Mouse (Mus musculus) embryonic facial prominence, embryonic 11.5 days (tissue): Measurements from ENCODE around the gene Kcnn1. TPM values are rescaled to one million over a fixed set of nuclear protein-coding genes. Genes with fewer than 3 reads are reported as not detected.

Source experiments
- ATAC-seq: fragments of 200-750 bp; cut with Nextera tagmentation; replicated peaks from 2 replicates; pipeline ENCODE4 v1.8.0; 2017; ENCODE audit warnings: low read depth; ENCODE audit not compliant: insufficient number of reproducible peaks, low FRiP score, low TSS enrichment
- DNase-seq: peaks from one replicate; pipeline ENCODE4 v3.0.0-alpha.2; 2015; ENCODE audit warnings: low spot score
- H3K27ac ChIP-seq: fragments of 300-500 bp; sonication (generic); replicated peaks from 2 replicates; pipeline ENCODE4 v1.5.1; 2014; ENCODE audit warnings: mild to moderate bottlenecking, low read depth, low read length, control low read depth
- H3K27me3 ChIP-seq: fragments of 300-500 bp; sonication (generic); 2 replicates; pipeline ENCODE4 v1.6.1; 2014; ENCODE audit warnings: mild to moderate bottlenecking, low read length, moderate library complexity, mixed read lengths; ENCODE audit not compliant: control insufficient read depth, insufficient read depth
- H3K36me3 ChIP-seq: fragments of 300-500 bp; sonication (generic); replicated peaks from 2 replicates; pipeline ENCODE4 v1.6.1; 2014; ENCODE audit warnings: low read depth, mild to moderate bottlenecking, low read length, moderate library complexity, mixed read lengths; ENCODE audit not compliant: control insufficient read depth, insufficient read depth
- H3K4me1 ChIP-seq: fragments of 300-500 bp; sonication (generic); 2 replicates; pipeline ENCODE4 v1.6.1; 2014; ENCODE audit warnings: low read length, mixed read lengths; ENCODE audit not compliant: control insufficient read depth, insufficient read depth
- H3K4me2 ChIP-seq: fragments of 300-500 bp; sonication (generic); 2 replicates; pipeline ENCODE4 v1.6.1; 2014; ENCODE audit warnings: low read depth, mild to moderate bottlenecking, control low read depth, low read length, moderate library complexity
- H3K4me3 ChIP-seq: fragments of 300-500 bp; sonication (generic); 2 replicates; pipeline ENCODE4 v1.5.1; 2014; ENCODE audit warnings: low read depth, low read length, control low read depth
- H3K9ac ChIP-seq: fragments of 300-500 bp; sonication (generic); replicated peaks from 2 replicates; pipeline ENCODE4 v1.6.1; 2014; ENCODE audit warnings: mild to moderate bottlenecking, control low read depth, low read length
- H3K9me3 ChIP-seq: fragments of 300-500 bp; sonication (generic); replicated peaks from 2 replicates; pipeline ENCODE4 v1.6.1; 2016; ENCODE audit warnings: mild to moderate bottlenecking, low read length, inconsistent platforms, mixed read lengths; ENCODE audit not compliant: control insufficient read depth
- WGBS: fragments of 180-500 bp; shearing (Covaris S2); extraction: QIAGEN DNeasy Blood & Tissue Kit; methylation state at CpG from one replicate; pipeline ENCODE4 v1.1.7; 2014; 5-methylcytosine and 5-hydroxymethylcytosine counted together
- polyA plus RNA-seq: library from polyadenylated mRNA; unstranded; fragments of >200 nt; fragmentation: Nextera tagmentation; extraction: Ambion mirVana; gene quantifications from 2 replicates; pipeline ENCODE4 v1.2.1, GENCODE M21; 2014

Kcnn1 gene
- polyA plus RNA-seq, 1 experiment from 2014 or later: 2.9 TPM

DNA sequence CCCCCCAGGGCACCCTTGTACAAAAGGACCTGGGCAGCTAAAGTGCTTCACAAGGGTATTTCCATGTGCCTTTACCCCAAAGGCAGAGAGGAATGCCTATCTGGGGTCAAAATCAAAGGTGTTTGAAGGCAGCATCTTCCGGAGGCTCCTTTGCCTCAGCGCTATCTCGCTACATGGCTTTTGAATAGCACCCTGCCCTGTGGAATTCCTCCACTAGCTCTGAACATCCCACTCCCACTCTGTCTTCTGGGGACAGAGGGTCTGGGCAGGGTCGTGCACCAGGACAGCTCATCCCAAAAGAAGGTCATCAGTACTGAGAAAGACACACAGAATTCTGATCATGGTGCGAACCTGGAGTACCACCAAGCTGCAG, 6.1 kb upstream of the Kcnn1 start:
- DNase-seq (no peak), ATAC-seq (no peak)
- Histone ChIP-seq H3K36me3 (no peaks in the 10 kb centered on the region), H3K4me2 (peak overlapping the region; percentile 32), H3K9me3 (no peaks in the 10 kb centered on the region), H3K4me1 (peaks cover 11% of the 10 kb centered on the region), H3K9ac (peak overlapping the region; percentile 48), H3K27me3 (no peaks in the 10 kb centered on the region), H3K4me3 (peak overlapping the region; percentile 12; the same call in 1 of the 2 replicates), H3K27ac (0 out of 2 replicates have a peak overlapping the region, but pooled peaks have one; percentile 13)
- WGBS: 38% methylated on average over 5 of the region's 5 CpGs

DNA sequence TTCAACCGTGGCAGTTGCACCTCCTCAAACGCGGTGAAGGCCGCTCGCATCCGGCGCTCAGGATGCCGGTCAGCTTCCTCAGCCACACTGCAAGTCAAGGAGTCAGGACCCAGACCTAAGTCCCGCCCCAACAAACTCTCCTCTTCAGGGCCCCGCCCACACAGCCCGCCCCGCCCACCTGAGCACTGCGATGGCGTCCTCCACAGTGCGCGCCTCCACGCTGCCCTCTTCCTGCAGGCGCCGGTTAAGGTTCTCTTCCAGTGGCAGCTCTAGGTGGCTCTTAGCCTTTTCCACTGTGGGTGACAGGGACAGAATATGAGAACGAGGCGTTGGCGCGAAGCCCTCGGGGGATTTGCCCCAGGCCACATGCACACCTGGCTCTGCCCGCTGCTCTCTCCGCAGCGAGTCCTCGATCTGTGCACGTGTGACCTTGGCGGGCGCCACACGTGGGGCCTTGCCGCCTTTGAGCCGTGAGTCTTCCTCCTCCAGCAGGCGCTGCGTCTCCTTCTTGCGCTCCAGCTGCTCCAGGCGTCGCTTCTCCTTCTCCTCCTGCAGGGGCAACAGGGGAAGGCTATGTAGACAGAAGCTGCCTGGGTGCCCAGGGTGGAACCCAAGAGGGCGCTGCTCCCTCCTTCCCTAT, 5.6 kb upstream of the Kcnn1 start:
- H3K4me3 ChIP-seq: peak overlapping the region; percentile 19; the same call in 1 of the 2 replicates
- no peaks in the 10 kb centered on the region for H3K9me3 ChIP-seq
- peaks cover 11% of the 10 kb centered on the region for H3K4me1 ChIP-seq
- H3K27ac ChIP-seq: no peak overlapping the region
- WGBS: 10% methylated on average over 40 of the region's 40 CpGs
- ATAC-seq: no peak
- H3K4me2 ChIP-seq: peak overlapping the region; percentile 32
- no peaks in the 10 kb centered on the region for H3K36me3 ChIP-seq
- peak overlapping the region; percentile 48 for H3K9ac ChIP-seq
- no peaks in the 10 kb centered on the region for H3K27me3 ChIP-seq
- peak; percentile 72 for DNase-seq

GRCm38 (mm10) chr8:70866566-70866965, 3.5 kb upstream of the Kcnn1 start:
- peak overlapping the region; percentile 78; the same call in 1 of the 2 replicates for H3K27ac ChIP-seq
- peaks cover 15% of the 10 kb centered on the region; the same call in 1 of the 2 replicates for H3K27me3 ChIP-seq
- H3K4me2 ChIP-seq: no peak overlapping the region
- H3K9me3 ChIP-seq: no peaks in the 10 kb centered on the region
- H3K4me1 ChIP-seq: peaks cover 17% of the 10 kb centered on the region
- no peak overlapping the region for H3K9ac ChIP-seq
- 82% methylated on average over 7 of the region's 7 CpGs for WGBS
- no peak for DNase-seq
- no peak overlapping the region for H3K4me3 ChIP-seq
- no peak for ATAC-seq
- H3K36me3 ChIP-seq: no peaks in the 10 kb centered on the region

- Histone ChIP-seq H3K27me3 (peaks cover 15% of the 10 kb centered on the region; the same call in 1 of the 2 replicates), H3K36me3 (no peaks in the 10 kb centered on the region), H3K4me1 (peaks cover 17% of the 10 kb centered on the region), H3K4me3 (peak overlapping the region; percentile 9; the same call in 1 of the 2 replicates), H3K9me3 (no peaks in the 10 kb centered on the region), H3K4me2 (peak overlapping the region; percentile 44), H3K9ac (peak overlapping the region; percentile 26; the same call in 1 of the 2 replicates), H3K27ac (peak overlapping the region; percentile 78)
- WGBS: 5% methylated on average over 12 of the region's 12 CpGs
- ATAC-seq: peak; percentile 11
- no peak for DNase-seq
Observed at GRCm38 (mm10) chr8:70866001-70866520, 3.0 kb upstream of the Kcnn1 start.

DNA sequence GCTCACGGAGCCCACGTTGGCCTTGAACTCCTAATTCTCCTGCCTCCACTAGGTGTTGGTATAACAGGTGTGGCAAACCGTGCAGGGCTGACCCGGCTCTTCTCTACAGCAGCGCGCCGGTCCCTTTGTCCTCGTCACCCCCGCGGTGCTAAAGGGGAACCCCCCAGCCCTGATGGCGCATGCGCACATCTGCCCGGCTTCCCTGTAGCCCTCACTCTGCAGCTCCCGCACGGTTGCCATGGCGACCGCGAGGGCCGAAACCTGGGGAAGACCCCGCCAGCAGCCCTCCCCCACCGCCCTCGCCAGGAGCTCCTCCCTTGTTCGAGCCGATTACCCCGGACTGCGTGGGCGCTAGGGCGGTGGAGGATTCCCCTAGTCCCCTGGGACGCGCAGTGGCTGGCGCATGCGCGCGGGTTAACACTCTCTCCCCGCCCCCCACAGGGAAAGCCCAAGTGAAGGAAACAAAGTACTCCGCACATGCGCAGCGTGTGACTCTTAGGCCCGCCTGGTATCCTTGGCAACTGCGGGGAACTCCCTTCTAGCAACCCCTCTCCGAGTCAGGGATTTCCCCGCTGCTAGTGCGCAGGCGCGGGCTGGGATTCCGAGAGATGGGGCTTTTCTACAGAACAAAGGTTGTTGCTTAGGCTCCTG, 2.4 kb upstream of the Kcnn1 start:
- peak overlapping the region; percentile 33 for H3K4me3 ChIP-seq
- DNase-seq (peak; percentile 100), ATAC-seq (peak; percentile 87)
- WGBS: 0% methylated on average over 46 of the region's 46 CpGs
- peak overlapping the region; percentile 94 for H3K4me2 ChIP-seq
- H3K9ac ChIP-seq: peak overlapping the region; percentile 70
- no peaks in the 10 kb centered on the region for H3K9me3 ChIP-seq
- peak overlapping the region; percentile 80 for H3K27ac ChIP-seq
- H3K36me3 ChIP-seq: no peaks in the 10 kb centered on the region
- peaks cover 17% of the 10 kb centered on the region for H3K4me1 ChIP-seq
- H3K27me3 ChIP-seq: peaks cover 15% of the 10 kb centered on the region; the same call in 1 of the 2 replicates

DNA sequence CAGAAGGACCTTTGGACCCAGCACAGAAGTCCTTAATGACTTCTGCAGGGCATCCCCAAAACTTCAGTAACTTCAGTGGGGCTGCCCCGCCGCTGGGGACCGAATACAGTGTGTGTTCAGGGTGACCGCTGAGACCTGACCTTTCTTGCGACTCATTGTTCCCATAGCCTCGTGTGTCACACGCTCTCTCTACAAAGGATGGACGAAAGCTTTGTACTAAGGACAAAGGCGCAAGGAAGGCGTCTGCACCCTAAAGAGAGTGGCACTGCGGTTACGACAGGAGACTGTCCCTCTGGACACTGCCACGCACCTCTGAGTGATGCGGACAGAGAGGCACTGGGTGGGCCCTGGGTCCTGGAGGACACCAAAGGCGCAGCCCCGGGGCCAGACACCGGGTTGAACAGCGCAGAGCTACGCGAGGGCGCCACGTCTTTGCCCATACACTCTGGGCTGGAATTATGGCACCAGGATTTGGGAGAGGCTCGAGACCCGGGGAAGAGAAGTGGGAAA, 1.7 kb upstream of the Kcnn1 start:
- H3K9me3 ChIP-seq: no peaks in the 10 kb centered on the region
- no peaks in the 10 kb centered on the region for H3K36me3 ChIP-seq
- peak; percentile 44 for DNase-seq
- H3K9ac ChIP-seq: peak overlapping the region; percentile 70
- peaks cover 17% of the 10 kb centered on the region for H3K4me1 ChIP-seq
- H3K27ac ChIP-seq: peak overlapping the region; percentile 80
- ATAC-seq: peak; percentile 25; the same call in 1 of the 2 replicates
- WGBS: 2% methylated on average over 24 of the region's 24 CpGs
- peak overlapping the region; percentile 33 for H3K4me3 ChIP-seq
- peaks cover 15% of the 10 kb centered on the region; the same call in 1 of the 2 replicates for H3K27me3 ChIP-seq
- peak overlapping the region; percentile 94 for H3K4me2 ChIP-seq

- no peaks in the 10 kb centered on the region for H3K9me3 ChIP-seq
- 1% methylated on average over 46 of the region's 46 CpGs for WGBS
- no peaks in the 10 kb centered on the region for H3K36me3 ChIP-seq
- H3K4me3 ChIP-seq: peak overlapping the region; percentile 40
- ATAC-seq (no peak), DNase-seq (peak; percentile 60)
- peak overlapping the region; percentile 70 for H3K9ac ChIP-seq
- H3K4me1 ChIP-seq: peaks cover 16% of the 10 kb centered on the region
- peaks cover 15% of the 10 kb centered on the region; the same call in 1 of the 2 replicates for H3K27me3 ChIP-seq
- peak overlapping the region; percentile 80; the same call in 1 of the 2 replicates for H3K27ac ChIP-seq
- H3K4me2 ChIP-seq: peak overlapping the region; percentile 94
Observed at GRCm38 (mm10) chr8:70863956-70864711, 1.1 kb upstream of the Kcnn1 start.
